Comparison of ENCODE assay signal across 8 mouse cellular contexts in the genomic region with DNA sequence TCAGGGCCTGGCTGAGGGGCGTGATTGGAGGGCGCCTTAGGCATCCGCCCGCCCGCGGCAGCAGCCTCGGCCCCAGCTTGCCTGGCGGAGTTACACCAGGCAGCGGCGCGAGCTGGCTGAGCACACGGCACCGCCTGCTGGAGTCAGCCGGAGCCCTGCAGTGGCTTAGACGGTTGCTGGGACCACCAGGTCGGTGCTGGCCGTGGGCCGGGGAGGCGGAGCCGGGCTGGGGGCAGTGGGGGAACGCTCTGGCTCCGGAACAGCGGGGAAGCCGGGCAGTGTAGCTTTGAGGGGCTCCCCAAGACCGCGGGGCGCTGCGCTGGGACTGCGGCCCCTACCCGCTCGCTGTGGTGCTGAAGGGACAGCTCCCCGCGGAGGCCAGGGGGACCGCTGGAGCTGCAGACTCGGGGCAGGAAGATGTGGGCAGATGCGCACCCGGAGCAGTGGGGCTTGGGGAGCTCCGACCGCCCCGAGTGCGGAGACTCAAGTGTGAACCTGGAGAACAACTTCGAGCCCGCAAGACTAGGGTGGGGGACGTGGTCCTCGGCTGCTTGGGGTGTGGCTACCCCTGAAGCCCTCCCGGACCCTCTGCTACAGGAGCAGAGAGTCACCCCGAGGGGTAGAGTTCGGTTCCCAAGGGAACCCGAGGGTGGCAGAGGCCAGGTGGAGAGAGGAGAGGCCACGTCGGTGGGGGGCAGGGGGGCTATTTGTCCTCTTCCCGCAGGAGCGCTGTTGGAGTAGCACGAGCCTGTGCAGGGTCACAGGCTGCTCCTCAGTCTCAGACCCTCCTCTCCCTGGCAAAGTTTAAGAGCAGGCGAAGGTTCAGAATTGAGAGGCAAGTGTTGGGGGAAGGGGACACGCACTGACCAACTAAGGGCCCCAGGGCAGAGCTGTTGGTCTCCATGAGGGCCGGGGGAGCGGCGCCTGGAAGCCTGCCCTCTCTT. TPM values are rescaled to one million over a fixed set of nuclear protein-coding genes. Genes with fewer than 3 reads are reported as not detected.
DNase-seq lines count a peak whose midpoint lies in the region; ATAC-seq and TF ChIP-seq lines count a peak whose summit lies in the region.

No protein-coding gene starts in this region.

- H3K4me1 ChIP-seq in ES-E14 (ENCODE audit: control insufficient read depth in 2 of 2, insufficient read depth in 2 of 2, low read length in 2 of 2, poor library complexity in 1 of 2) = peaks cover 0 to 7% of the 10 kb centered on the region in 2 experiments; a peak in 1 of 4 replicates
- H3K4me1 ChIP-seq in forebrain, embryonic 14.5 days (ENCODE audit: control insufficient read depth, insufficient read depth, low read length) = peaks cover 24% of the 10 kb centered on the region

- peak; percentile 65 for DNase-seq in ES-E14 (ENCODE audit: low read depth, low spot score)
- DNase-seq in c-Kit-positive CD71-positive TER-119-negative erythroid progenitor cells, embryonic 14.5 days (ENCODE audit: low read depth) = peak; percentile 48
- peak; percentile 93 for DNase-seq in forebrain, embryonic 14.5 days (ENCODE audit: low spot score)
- peak; percentile 91 for DNase-seq in heart, postnatal 4 days
- peak; percentile 82 to 86 for DNase-seq in layer of hippocampus, postnatal 10 days (ENCODE audit: low spot score in 2 of 2)
- DNase-seq in right cerebral cortex, adult 18-20 months = peak; percentile 72
- peak; percentile 66 for DNase-seq in urinary bladder, adult 2 months (ENCODE audit: low spot score)

- in situ Hi-C loops in ES-E14 (cut with MboI; ENCODE audit: low sequenced_read_pairs in 2 of 2, unreplicated experiment in 2 of 2) = no loop called here

- peak; percentile 84 for ATAC-seq in forebrain, embryonic 14.5 days
- ATAC-seq in megakaryocyte, adult 5-6 weeks (ENCODE audit: poor library complexity, severe bottlenecking) = peak; percentile 52; the same call in 1 of the 2 replicates

- H3K9me3 ChIP-seq in ES-E14 (ENCODE audit: control insufficient read depth, insufficient read depth, low read depth, low read length) = no peaks in the 10 kb centered on the region
- no peaks in the 10 kb centered on the region for H3K9me3 ChIP-seq in forebrain, embryonic 14.5 days (replicated peaks; ENCODE audit: control insufficient read depth, low read length)

- H3K27me3 ChIP-seq in forebrain, embryonic 14.5 days (replicated peaks; ENCODE audit: control insufficient read depth, insufficient read depth, low read length) = no peaks in the 10 kb centered on the region

- 1% methylated on average over 57 of the region's 59 CpGs for WGBS in forebrain, embryonic 14.5 days

- H3K36me3 ChIP-seq in ES-E14 (ENCODE audit: control insufficient read depth, insufficient read depth, low read length, poor library complexity, severe bottlenecking) = no peaks in the 10 kb centered on the region
- no peaks in the 10 kb centered on the region for H3K36me3 ChIP-seq in forebrain, embryonic 14.5 days (ENCODE audit: control insufficient read depth, insufficient read depth, low read length)

- peak overlapping the region; percentile 68 for H3K4me2 ChIP-seq in forebrain, embryonic 14.5 days (ENCODE audit: low read length)

- no peak overlapping the region for H3K27ac ChIP-seq in ES-E14 (ENCODE audit: insufficient read depth, low read depth, low read length, poor library complexity, severe bottlenecking)
- peak overlapping the region; percentile 87 for H3K27ac ChIP-seq in forebrain, embryonic 14.5 days (ENCODE audit: low read depth, low read length)

- H3K4me3 ChIP-seq in ES-E14 (ENCODE audit: insufficient read depth in 1 of 2, low read depth in 1 of 2, low read length in 2 of 2, poor library complexity in 1 of 2, severe bottlenecking in 1 of 2) = peak overlapping the region; percentile 56 to 68
- H3K4me3 ChIP-seq in forebrain, embryonic 14.5 days (ENCODE audit: low read depth, low read length) = peak overlapping the region; percentile 48

- H3K9ac ChIP-seq in ES-E14 (ENCODE audit: insufficient read depth, low read depth, low read length, poor library complexity, severe bottlenecking) = no peak overlapping the region
- peak overlapping the region; percentile 77 for H3K9ac ChIP-seq in forebrain, embryonic 14.5 days (ENCODE audit: low read length)

TF ChIP-seq in ES-E14, 5 proteins besides CTCF, POLR2A, EP300 and RAD21:
- TF ChIP-seq ZC3H11A (IDR thresholded peaks at IDR 0.05; ENCODE audit: borderline replicate concordance, low read depth, low read length) = no peak
- no peak for TF ChIP-seq MAFK (IDR thresholded peaks at IDR 0.05; ENCODE audit: insufficient read depth, low read depth, low read length)
- no peak for TF ChIP-seq HCFC1 (IDR thresholded peaks at IDR 0.05; ENCODE audit: borderline replicate concordance, insufficient read depth, low read length)
- no peak for TF ChIP-seq CHD2 (IDR thresholded peaks at IDR 0.05; ENCODE audit: low read depth, low read length)
- TF ChIP-seq ZNF384 (IDR thresholded peaks at IDR 0.05; ENCODE audit: low read depth, low read length) = no peak

RNA-seq across cellular contexts. Expression of gene Cplx2, which starts 0.5 kb away (rescaled TPM):
- 0.21 and 0.67 TPM in 2 replicates for total RNA-seq in ES-E14 (2012; rRNA removed)
- polyA plus RNA-seq in forebrain, embryonic 14.5 days (2014; fragmentation: Nextera tagmentation; extraction: Ambion mirVana) = 23.4 and 25.7 TPM in 2 replicates
- 10 to 100 TPM; 12.6 to 12.7 TPM for total RNA-seq in heart, postnatal 4 days (2021)
- total RNA-seq in layer of hippocampus, postnatal 10 days (2021) = 100 to 1,000 TPM; 686 to 743 TPM
- total RNA-seq in megakaryocyte, adult 5-6 weeks (2015) = 0.05 TPM in 1 of 2 replicates, not detected in the other
- 0.04 TPM in 1 of 2 replicates, not detected in the other for total RNA-seq in megakaryocyte, adult 5-6 weeks (2017)
- polyA plus RNA-seq in urinary bladder, adult 2 months (2012; rRNA removed) = 5.7 and 10.5 TPM in 2 replicates

Comparison
In these comparisons a context has a peak if more than half of its experiments do, and no peak if none do; other contexts are left out.
1. RNA of gene Cplx2, which starts 0.5 kb away (total RNA-seq): 686 to 743 TPM in layer of hippocampus, postnatal 10 days; 12.6 to 12.7 TPM in heart, postnatal 4 days, 0.21 to 0.67 TPM in ES-E14 and 0.04 to 0.05 TPM in megakaryocyte, adult 5-6 weeks; every median in the first group is over 10 times any median in the second.
2. Peak in every context shown above with its lines, with median percentiles within 50 percentile points of each other: DNase-seq.